Mouse (Mus musculus) CH12.LX (cell line): ENCODE data around the gene Slc7a11. TPM values are rescaled to one million over a fixed set of nuclear protein-coding genes. Genes with fewer than 3 reads are reported as not detected.

Experiments used
- DNase-seq: peaks from one replicate; pipeline ENCODE4 v3.0.0-alpha.2; 2013; ENCODE audit errors: extremely low read depth
- H3K27ac ChIP-seq: 2 replicates; pipeline ENCODE4 v1.5.1; 2012; ENCODE audit warnings: low read depth, mild to moderate bottlenecking, control low read depth, moderate library complexity; ENCODE audit not compliant: insufficient read depth
- H3K27me3 ChIP-seq: replicated peaks from 2 replicates; pipeline ENCODE3; 2012; ENCODE audit warnings: inconsistent platforms
- H3K36me3 ChIP-seq, 2 experiments: replicated peaks in 1 of 2; 2 replicates each; pipeline versions ENCODE3 to v1.6.1; 2012; ENCODE audit warnings: inconsistent platforms in 1 of 2, low read length in 1 of 2, mild to moderate bottlenecking in 1 of 2, mixed read lengths in 1 of 2, moderate library complexity in 1 of 2; ENCODE audit not compliant: control insufficient read depth in 1 of 2, insufficient read depth in 1 of 2
- H3K4me1 ChIP-seq, 2 experiments: 2 replicates each; pipeline ENCODE4 v1.6.1; 2012; ENCODE audit warnings: inconsistent platforms in 1 of 2, moderate library complexity in 1 of 2; ENCODE audit not compliant: insufficient read depth in 2 of 2, control insufficient read depth in 1 of 2
- H3K4me2 ChIP-seq: 2 replicates; pipeline ENCODE4 v1.6.1; 2012; ENCODE audit warnings: low read depth, mild to moderate bottlenecking, control low read depth; ENCODE audit not compliant: poor library complexity, insufficient read depth, severe bottlenecking
- H3K4me3 ChIP-seq, 3 experiments: fragments of 150-350 bp in 1 of 3; sonication (generic) in 1 of 3; replicated peaks in 1 of 3; 2 replicates each; pipeline versions ENCODE3 to v1.5.1; 2011 to 2012; ENCODE audit warnings: low read depth in 2 of 3, low read length in 2 of 3, mild to moderate bottlenecking in 2 of 3, moderate library complexity in 2 of 3, control low read depth in 1 of 3, improper control_type of control experiment in 1 of 3, inconsistent platforms in 1 of 3, mixed read lengths in 1 of 3; ENCODE audit not compliant: poor library complexity in 1 of 3
- H3K79me2 ChIP-seq: replicated peaks from 2 replicates; pipeline ENCODE4 v1.6.1; 2012; ENCODE audit warnings: mild to moderate bottlenecking, moderate library complexity; ENCODE audit not compliant: control insufficient read depth, poor library complexity, insufficient read depth, severe bottlenecking; ENCODE audit errors: extremely low read depth
- H3K9ac ChIP-seq: 2 replicates; pipeline ENCODE4 v1.6.1; 2012; ENCODE audit warnings: low read depth, mild to moderate bottlenecking, control low read depth, moderate library complexity; ENCODE audit not compliant: insufficient read depth
- H3K9me3 ChIP-seq: replicated peaks from 2 replicates; pipeline ENCODE3; 2012; ENCODE audit warnings: low read length, inconsistent platforms, mixed read lengths
- BHLHE40 ChIP-seq: IDR thresholded peaks from 2 replicates; pipeline ENCODE4 v1.6.1; 2011; ENCODE audit warnings: mild to moderate bottlenecking, low read depth, low read length, improper control_type of control experiment
- CHD1 ChIP-seq: IDR thresholded peaks from 2 replicates; pipeline ENCODE4 v1.6.1; 2012; ENCODE audit warnings: low read depth, low read length, improper control_type of control experiment, inconsistent platforms
- CHD2 ChIP-seq: IDR thresholded peaks from 2 replicates; pipeline ENCODE4 v1.6.1; 2011; ENCODE audit warnings: low read length, improper control_type of control experiment
- CTCF ChIP-seq, 2 experiments: IDR thresholded peaks in 1 of 2; conservative IDR thresholded peaks in 1 of 2; 2 replicates each; pipeline ENCODE4 v1.5.1; 2011 to 2012; ENCODE audit warnings: low read depth in 2 of 2, low read length in 2 of 2, improper control_type of control experiment in 1 of 2, inconsistent platforms in 1 of 2, mild to moderate bottlenecking in 1 of 2, moderate library complexity in 1 of 2
- E2F4 ChIP-seq: IDR thresholded peaks from 2 replicates; pipeline ENCODE4 v1.6.1; 2011; ENCODE audit warnings: low read depth, low read length, improper control_type of control experiment; ENCODE audit not compliant: insufficient replicate concordance
- ELF1 ChIP-seq: IDR thresholded peaks from 2 replicates; pipeline ENCODE4 v1.6.1; 2014; ENCODE audit warnings: low read depth, mild to moderate bottlenecking, inconsistent platforms, low read length, improper control_type of control experiment
- EP300 ChIP-seq: IDR thresholded peaks from 2 replicates; pipeline ENCODE4 v1.6.1; 2011; ENCODE audit warnings: low read length, improper control_type of control experiment
- GABPA ChIP-seq: IDR thresholded peaks from 2 replicates; pipeline ENCODE4 v1.6.1; 2012; ENCODE audit warnings: low read depth, low read length, improper control_type of control experiment, inconsistent platforms; ENCODE audit not compliant: insufficient replicate concordance
- HCFC1 ChIP-seq: IDR thresholded peaks from 2 replicates; pipeline ENCODE4 v1.6.1; 2012; ENCODE audit warnings: low read depth, mild to moderate bottlenecking, inconsistent platforms, low read length, improper control_type of control experiment
- KAT2A ChIP-seq: IDR thresholded peaks from 2 replicates; pipeline ENCODE4 v1.6.1; 2012; ENCODE audit warnings: low read length, improper control_type of control experiment, inconsistent platforms; ENCODE audit not compliant: insufficient replicate concordance
- MAFK ChIP-seq: IDR thresholded peaks from 2 replicates; pipeline ENCODE4 v1.6.1; 2011; ENCODE audit warnings: low read length, improper control_type of control experiment; ENCODE audit not compliant: insufficient replicate concordance
- MAZ ChIP-seq: IDR thresholded peaks from 2 replicates; pipeline ENCODE4 v1.6.1; 2012; ENCODE audit warnings: low read depth, mild to moderate bottlenecking, inconsistent platforms, low read length, improper control_type of control experiment, moderate library complexity
- MEF2A ChIP-seq: IDR thresholded peaks from 2 replicates; pipeline ENCODE4 v1.6.1; 2014; ENCODE audit warnings: low read depth, mild to moderate bottlenecking, inconsistent platforms, low read length, improper control_type of control experiment, borderline replicate concordance
- MXI1 ChIP-seq: IDR thresholded peaks from 2 replicates; pipeline ENCODE4 v1.6.1; 2011; ENCODE audit warnings: mild to moderate bottlenecking, low read depth, low read length, improper control_type of control experiment
- NELFE ChIP-seq: IDR thresholded peaks from 2 replicates; pipeline ENCODE4 v1.6.1; 2011; ENCODE audit warnings: low read depth, low read length, improper control_type of control experiment
- NRF1 ChIP-seq: IDR thresholded peaks from 2 replicates; pipeline ENCODE4 v1.6.1; 2014; ENCODE audit warnings: low read depth, mild to moderate bottlenecking, inconsistent platforms, low read length, improper control_type of control experiment, moderate library complexity
- RAD21 ChIP-seq: IDR thresholded peaks from 2 replicates; pipeline ENCODE4 v1.6.1; 2011; ENCODE audit warnings: low read depth, mild to moderate bottlenecking, low read length, improper control_type of control experiment, moderate library complexity
- RCOR1 ChIP-seq: conservative IDR thresholded peaks from 2 replicates; pipeline ENCODE4 v1.6.1; 2012; ENCODE audit warnings: low read depth, mild to moderate bottlenecking, inconsistent platforms, low read length, improper control_type of control experiment
- SIN3A ChIP-seq: IDR thresholded peaks from 2 replicates; pipeline ENCODE4 v1.6.1; 2012; ENCODE audit warnings: low read length, improper control_type of control experiment, inconsistent platforms
- SMC3 ChIP-seq: IDR thresholded peaks from 2 replicates; pipeline ENCODE4 v1.6.1; 2011; ENCODE audit warnings: low read depth, low read length, improper control_type of control experiment
- TBP ChIP-seq: conservative IDR thresholded peaks from 2 replicates; pipeline ENCODE4 v1.6.1; 2011; ENCODE audit warnings: low read depth, low read length, improper control_type of control experiment
- TCF12 ChIP-seq: IDR thresholded peaks from 2 replicates; pipeline ENCODE4 v1.6.1; 2014; ENCODE audit warnings: low read depth, mild to moderate bottlenecking, inconsistent platforms, low read length, improper control_type of control experiment
- UBTF ChIP-seq: IDR thresholded peaks from 2 replicates; pipeline ENCODE4 v1.6.1; 2012; ENCODE audit warnings: low read depth, mild to moderate bottlenecking, inconsistent platforms, low read length, improper control_type of control experiment, moderate library complexity
- ZC3H11A ChIP-seq: IDR thresholded peaks from 2 replicates; pipeline ENCODE4 v1.6.1; 2012; ENCODE audit warnings: low read depth, mild to moderate bottlenecking, inconsistent platforms, low read length, improper control_type of control experiment
- ZMIZ1 ChIP-seq: IDR thresholded peaks from 2 replicates; pipeline ENCODE4 v1.6.1; 2012; ENCODE audit warnings: low read depth, mild to moderate bottlenecking, inconsistent platforms, low read length, improper control_type of control experiment
- dilution Hi-C: fragments of 300-500 bp; cut with MboI; formaldehyde crosslinking; loops from 2 replicates; pipeline ENCODE4 v1.14.3; 2020; ENCODE audit warnings: low sequenced_read_pairs; ENCODE audit not compliant: extremely low pct_unique_long_range_greater_than_20kb, extremely low pct_ligation_motif_present
- in situ Hi-C: fragments of 300-500 bp; cut with MboI; formaldehyde crosslinking; loops from 3 replicates; pipeline ENCODE4 v1.14.3; 2019; ENCODE audit warnings: low sequenced_read_pairs, low pct_ligation_motif_present, low pct_unique_long_range_greater_than_20kb, mixed read lengths
- polyA plus RNA-seq: library from polyadenylated mRNA; unstranded; fragments of >175 nt; gene quantifications from 2 replicates; pipeline ENCODE4 v1.2.1, GENCODE M21; 2012; ENCODE audit warnings: low read depth; ENCODE audit not compliant: insufficient read length
- total RNA-seq, 2 experiments: library from RNA; depleted of rRNA; stranded (reverse); fragments of 300-350 nt in 1 of 2; fragments of >200 nt in 1 of 2; gene quantifications; 2 replicates each; pipeline ENCODE4 v1.2.3; 2012 to 2014

The Slc7a11 gene
- total and polyA plus RNA-seq, 3 experiments: 0.13 to 0.37 TPM; not detected in 1

- H3K9ac ChIP-seq: no peak overlapping the region
- no peak overlapping the region for H3K27ac ChIP-seq
- H3K9me3 ChIP-seq: peaks cover 32% of the 10 kb centered on the region
- DNase-seq: no peak
- no peaks in the 10 kb centered on the region for H3K36me3 ChIP-seq
- no peaks in the 10 kb centered on the region for H3K79me2 ChIP-seq
- H3K27me3 ChIP-seq: no peaks in the 10 kb centered on the region
- H3K4me3 ChIP-seq: no peak overlapping the region
- H3K4me1 ChIP-seq: no peaks in the 10 kb centered on the region
- in situ Hi-C loops: no loop called here
- no peak overlapping the region for H3K4me2 ChIP-seq
- TF ChIP-seq HCFC1 (no peak), MAZ (no peak), UBTF (no peak), ELF1 (no peak), SIN3A (no peak), ZMIZ1 (no peak), GABPA (no peak), SMC3 (no peak), BHLHE40 (no peak), TBP (no peak), RAD21 (no peak), MXI1 (no peak), KAT2A (no peak), NELFE (no peak), TCF12 (no peak), EP300 (no peak), CHD1 (no peak)
- dilution Hi-C loops: no loop called here
Observed at GRCm38 (mm10) chr3:49946845-49947244, 496.6 kb downstream of the Slc7a11 start.

GRCm38 (mm10) chr3:49944783-49945182 lies 498.6 kb downstream of the Slc7a11 start:
- Histone ChIP-seq H3K9ac (no peak overlapping the region), H3K79me2 (no peaks in the 10 kb centered on the region), H3K36me3 (no peaks in the 10 kb centered on the region), H3K4me3 (no peak overlapping the region), H3K27me3 (no peaks in the 10 kb centered on the region), H3K4me2 (no peak overlapping the region), H3K9me3 (peaks cover 42% of the 10 kb centered on the region), H3K27ac (no peak overlapping the region), H3K4me1 (no peaks in the 10 kb centered on the region)
- in situ Hi-C loops: no loop called here
- TF ChIP-seq RCOR1: no peak
- TF ChIP-seq NELFE: no peak
- no peak for TF ChIP-seq NRF1
- no peak for TF ChIP-seq MEF2A
- TF ChIP-seq SIN3A: no peak
- TF ChIP-seq SMC3: no peak
- no peak for TF ChIP-seq ZC3H11A
- no peak for TF ChIP-seq CTCF (conservative IDR thresholded peaks at IDR 0.05 in 1 of 2, IDR thresholded peaks at IDR 0.05 in 1 of 2; ENCODE audit: low read depth in 2 of 2, low read length in 2 of 2)
- TF ChIP-seq MAZ: no peak
- TF ChIP-seq E2F4: no peak
- no peak for TF ChIP-seq KAT2A
- no peak for TF ChIP-seq MAFK
- no peak for TF ChIP-seq CHD1
- TF ChIP-seq GABPA: no peak
- TF ChIP-seq TCF12: no peak
- no peak for TF ChIP-seq CHD2
- TF ChIP-seq UBTF: no peak
- dilution Hi-C loops: no loop called here
- no peak for DNase-seq
